Mouse (Mus musculus) heart, postnatal 0 days (tissue): ENCODE measurements around the gene Rcan3.

ENCODE experiments used
- CTCF ChIP-seq: IDR thresholded peaks from 2 replicates; pipeline ENCODE4 v1.5.1; 2016; ENCODE audit warnings: antibody characterized with exemption, control low read depth, low read depth
- EP300 ChIP-seq: IDR thresholded peaks from 2 replicates; pipeline ENCODE4 v1.6.1; 2016; ENCODE audit warnings: antibody characterized with exemption, low read depth

DNA sequence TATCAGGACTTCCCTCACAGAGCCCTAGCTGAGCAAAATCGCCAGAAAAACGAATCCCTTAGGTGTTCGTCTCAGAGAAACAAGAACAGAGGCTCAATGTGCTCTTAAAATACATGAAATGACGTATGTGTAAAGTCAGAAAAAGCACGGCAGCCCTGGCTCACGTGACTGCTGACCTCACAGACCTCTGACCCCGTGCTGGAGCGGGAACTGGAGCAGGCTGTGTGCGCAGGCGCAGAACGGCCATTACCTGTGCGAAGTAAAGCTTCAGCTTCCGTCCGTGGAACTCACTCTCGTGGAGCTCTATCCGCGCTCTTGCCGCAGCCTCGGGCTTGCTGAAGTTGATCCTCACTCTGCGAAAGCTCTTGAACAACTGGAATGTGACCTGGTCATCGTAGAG, 13.7 kb downstream of the Rcan3 start:
- no peak for TF ChIP-seq EP300
- no peak for TF ChIP-seq CTCF
